Mouse (Mus musculus): ENCODE results near the gene Rev3l. TPM values are rescaled to one million over a fixed set of nuclear protein-coding genes. Genes with fewer than 3 reads are reported as not detected.

The Rev3l gene
- polyA plus RNA-seq, 1 experiment from 2014 or later: 22.5 TPM

Other genes with a start within 250 kb of the Rev3l start
- 5.8 and 7.0 TPM in 2 replicates for gene Traf3ip2, start 119.2 kb upstream of the Rev3l start, polyA plus RNA-seq (2016; fragmentation: Nextera tagmentation; extraction: Ambion mirVana)
- gene Mfsd4b4, start 167.1 kb downstream of the Rev3l start, polyA plus RNA-seq (2016; fragmentation: Nextera tagmentation; extraction: Ambion mirVana): 6.0 and 6.1 TPM in 2 replicates
- gene Mfsd4b2, start 194.8 kb downstream of the Rev3l start, polyA plus RNA-seq (2016; fragmentation: Nextera tagmentation; extraction: Ambion mirVana): not detected in 2 replicates
- gene Mfsd4b3, start 228.0 kb downstream of the Rev3l start, polyA plus RNA-seq (2016; fragmentation: Nextera tagmentation; extraction: Ambion mirVana): 0.19 and 0.31 TPM in 2 replicates